Mouse (Mus musculus) spleen, adult 12 weeks (tissue): ENCODE data around the gene Fam155a.

Experiments
- DNase-seq: peaks from one replicate; pipeline ENCODE4 v3.0.0; 2022; ENCODE audit warnings: low spot score

Fam155a gene

GRCm38 (mm10) chr8:9264378-9264777 lies 506.6 kb downstream of the Fam155a start:
- no peak for DNase-seq

GRCm38 (mm10) chr8:9261527-9261926 lies 509.4 kb downstream of the Fam155a start:
- no peak for DNase-seq

- DNase-seq: no peak
These were observed 515.6 kb downstream of the Fam155a start for GRCm38 (mm10) chr8:9255316-9255715.

GRCm38 (mm10) chr8:9252991-9253390 lies 518.0 kb downstream of the Fam155a start:
- DNase-seq: no peak

- no peak for DNase-seq
These were observed 522.7 kb downstream of the Fam155a start for GRCm38 (mm10) chr8:9248109-9248821.

- DNase-seq: no peak
These were observed 525.0 kb downstream of the Fam155a start for GRCm38 (mm10) chr8:9245994-9246393.

- DNase-seq: no peak
These were observed 530.0 kb downstream of the Fam155a start for GRCm38 (mm10) chr8:9240996-9241395.

- no peak for DNase-seq
These were observed 531.2 kb downstream of the Fam155a start for GRCm38 (mm10) chr8:9239741-9240140.

GRCm38 (mm10) chr8:9238974-9239373 lies 532.0 kb downstream of the Fam155a start:
- DNase-seq: no peak

GRCm38 (mm10) chr8:9233326-9233919 lies 537.5 kb downstream of the Fam155a start:
- peak; percentile 22 for DNase-seq

GRCm38 (mm10) chr8:9227779-9228464 lies 543.0 kb downstream of the Fam155a start:
- no peak for DNase-seq

- DNase-seq: no peak
These were observed 544.2 kb downstream of the Fam155a start for GRCm38 (mm10) chr8:9226767-9227166.

- no peak for DNase-seq
These were observed 559.2 kb downstream of the Fam155a start for GRCm38 (mm10) chr8:9211751-9212150.

- no peak for DNase-seq
These were observed 563.4 kb downstream of the Fam155a start for GRCm38 (mm10) chr8:9207505-9208051.

- DNase-seq: no peak
These were observed 566.5 kb downstream of the Fam155a start for GRCm38 (mm10) chr8:9204345-9205067.

GRCm38 (mm10) chr8:9200099-9200498 lies 570.9 kb downstream of the Fam155a start:
- no peak for DNase-seq

GRCm38 (mm10) chr8:9191682-9192081 lies 579.3 kb downstream of the Fam155a start:
- DNase-seq: no peak

- DNase-seq: no peak
These were observed 582.3 kb downstream of the Fam155a start for GRCm38 (mm10) chr8:9188616-9189015.

- DNase-seq: no peak
These were observed 585.8 kb downstream of the Fam155a start for GRCm38 (mm10) chr8:9185200-9185599.

GRCm38 (mm10) chr8:9182461-9182860 lies 588.5 kb downstream of the Fam155a start:
- no peak for DNase-seq

- no peak for DNase-seq
These were observed 590.2 kb downstream of the Fam155a start for GRCm38 (mm10) chr8:9180686-9181315.

GRCm38 (mm10) chr8:9176974-9177373 lies 594.0 kb downstream of the Fam155a start:
- DNase-seq: no peak
